Mouse (Mus musculus) macrophage (primary cell): ENCODE data around the gene Gpld1. TPM values are rescaled to one million over a fixed set of nuclear protein-coding genes. Genes with fewer than 3 reads are reported as not detected.

Experiments
- H3K27ac ChIP-seq: fragments of 350-480 bp; formaldehyde crosslinking; 2 replicates; pipeline ENCODE4 v1.9.0; 2021
- H3K36me3 ChIP-seq: fragments of 350-480 bp; formaldehyde crosslinking; 2 replicates; pipeline ENCODE4 v1.9.0; 2021; ENCODE audit errors: inconsistent target
- H3K4me3 ChIP-seq: fragments of 350-480 bp; formaldehyde crosslinking; 2 replicates; pipeline ENCODE4 v1.9.0; 2021; ENCODE audit errors: inconsistent target
- H3K79me2 ChIP-seq: fragments of 350-480 bp; formaldehyde crosslinking; 2 replicates; pipeline ENCODE4 v1.9.0; 2021; ENCODE audit errors: inconsistent target
- WGBS: methylation state at CpG from one replicate; pipeline ENCODE4 v1.1.7; 2026; ENCODE audit warnings: inconsistent platforms; ENCODE audit not compliant: missing documents; 5-methylcytosine and 5-hydroxymethylcytosine counted together
- polyA plus RNA-seq: library from polyadenylated mRNA; stranded (reverse); fragments of 250-400 nt; gene quantifications from 3 replicates; pipeline ENCODE4 v1.2.4, GENCODE M21; 2018; ENCODE audit warnings: inconsistent platforms

The Gpld1 gene
- polyA plus RNA-seq, 1 experiment from 2014 or later: 0.20 TPM

GRCm38 (mm10) chr13:24936772-24937107 is 6.2 kb upstream of the Gpld1 start:
- Histone ChIP-seq H3K27ac (no peak overlapping the region), H3K79me2 (no peaks in the 10 kb centered on the region), H3K4me3 (peak overlapping the region; percentile 22; the same call in 1 of the 2 replicates), H3K36me3 (no peaks in the 10 kb centered on the region)
- 61% methylated on average over 5 of the region's 5 CpGs for WGBS

GRCm38 (mm10) chr13:24937108-24937838 is 5.7 kb upstream of the Gpld1 start, which contains the start of gene Aldh5a1:
Aldh5a1 (minus strand) TSS chr13:24937661.
- Histone ChIP-seq H3K4me3 (peak within 1 kb of the TSS; percentile 22; the same call in 1 of the 2 replicates), H3K27ac (no peak within 1 kb of the TSS), H3K79me2 (no peaks in the 10 kb centered on the region), H3K36me3 (no peaks in the 10 kb centered on the region)
- WGBS: 1% methylated on average over 61 of the region's 75 CpGs

GRCm38 (mm10) chr13:24937839-24938166 is 5.1 kb upstream of the Gpld1 start:
- Histone ChIP-seq H3K4me3 (peak overlapping the region; percentile 20; the same call in 1 of the 2 replicates), H3K79me2 (no peaks in the 10 kb centered on the region), H3K36me3 (no peaks in the 10 kb centered on the region), H3K27ac (no peak overlapping the region)
- WGBS: 24% methylated on average over 12 of the region's 12 CpGs

DNA sequence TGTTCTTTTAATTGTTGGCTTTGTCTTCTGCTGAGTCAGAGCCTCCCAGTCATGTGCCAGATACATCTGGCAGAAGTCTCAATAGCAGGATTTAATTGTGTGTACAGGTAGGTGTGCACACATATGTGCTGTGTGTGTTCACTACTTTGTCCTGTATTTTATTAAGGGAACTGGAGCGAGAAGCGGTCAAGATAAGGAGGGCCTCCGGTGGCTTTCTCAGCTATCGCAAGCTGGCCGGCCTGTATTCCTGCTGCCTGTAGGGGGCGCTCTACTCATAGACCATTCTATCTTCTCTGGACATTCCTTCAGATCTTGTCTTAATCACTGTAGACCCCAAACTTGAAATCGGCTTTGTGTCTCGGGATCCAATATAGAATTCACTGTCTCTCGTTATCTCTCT is 4.3 kb upstream of the Gpld1 start:
- Histone ChIP-seq H3K36me3 (no peaks in the 10 kb centered on the region), H3K79me2 (no peaks in the 10 kb centered on the region), H3K27ac (no peak overlapping the region), H3K4me3 (no peak overlapping the region)
- WGBS: 20% methylated on average over 9 of the region's 9 CpGs

DNA sequence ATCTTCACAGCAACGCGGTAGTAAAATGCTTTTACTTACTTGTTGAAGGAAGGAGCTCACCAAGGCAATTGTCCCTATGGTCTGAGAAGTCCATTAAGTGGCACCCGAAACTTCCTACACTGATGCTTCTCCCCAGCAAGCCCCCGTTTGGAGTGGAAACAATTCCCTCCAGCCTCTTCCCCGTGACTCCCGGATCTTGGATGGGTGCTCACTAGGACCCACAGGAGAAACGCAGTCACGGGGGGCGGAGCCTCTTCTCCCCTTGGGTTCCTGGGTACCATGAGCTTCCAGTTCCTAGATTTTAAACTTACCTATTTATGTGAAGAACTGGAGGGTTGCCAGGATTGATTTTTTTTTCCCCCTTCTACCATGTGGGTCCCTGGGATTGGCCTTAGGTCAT is 3.5 kb upstream of the Gpld1 start:
- Histone ChIP-seq H3K36me3 (no peaks in the 10 kb centered on the region), H3K27ac (no peak overlapping the region), H3K4me3 (no peak overlapping the region), H3K79me2 (no peaks in the 10 kb centered on the region)
- 93% methylated on average over 9 of the region's 9 CpGs for WGBS

- WGBS: 79% methylated on average over 8 of the region's 8 CpGs
- H3K27ac ChIP-seq: no peak overlapping the region
Measured at GRCm38 (mm10) chr13:24943303-24943702, 351 bp downstream of the Gpld1 start.

GRCm38 (mm10) chr13:24945567-24945966 is 2.6 kb downstream of the Gpld1 start:
- H3K36me3 ChIP-seq: no peaks in the 10 kb centered on the region
- H3K27ac ChIP-seq: no peak overlapping the region
- H3K79me2 ChIP-seq: no peaks in the 10 kb centered on the region
- H3K4me3 ChIP-seq: no peak overlapping the region
- 86% methylated on average over 4 of the region's 4 CpGs for WGBS

More at GRCm38 (mm10) chr13:24943303-24943702, 351 bp downstream of the Gpld1 start:
- Histone ChIP-seq H3K4me3 (no peak overlapping the region), H3K79me2 (no peaks in the 10 kb centered on the region), H3K36me3 (no peaks in the 10 kb centered on the region)

DNA sequence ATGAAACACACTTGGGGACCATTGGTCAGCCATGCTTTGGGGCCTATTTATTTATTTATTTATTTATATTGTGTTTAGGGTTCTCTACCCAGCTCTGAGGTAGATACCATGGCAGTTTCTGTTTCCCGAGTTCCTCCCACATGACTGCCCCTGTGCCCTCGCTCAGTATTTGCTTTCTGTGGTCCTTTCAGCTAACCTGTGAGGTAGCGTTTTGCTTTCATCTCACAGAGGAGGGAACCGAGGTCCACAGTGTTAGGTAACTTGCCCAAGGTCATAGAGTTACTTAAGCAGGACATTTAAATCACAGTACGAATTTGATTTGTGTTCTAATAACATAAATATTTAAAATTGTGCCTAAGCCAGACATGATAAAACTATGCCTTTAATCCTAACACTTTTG is 4.2 kb downstream of the Gpld1 start:
- WGBS: 93% methylated on average over 5 of the region's 5 CpGs
- Histone ChIP-seq H3K27ac (no peak overlapping the region), H3K36me3 (no peaks in the 10 kb centered on the region), H3K79me2 (no peaks in the 10 kb centered on the region), H3K4me3 (no peak overlapping the region)

DNA sequence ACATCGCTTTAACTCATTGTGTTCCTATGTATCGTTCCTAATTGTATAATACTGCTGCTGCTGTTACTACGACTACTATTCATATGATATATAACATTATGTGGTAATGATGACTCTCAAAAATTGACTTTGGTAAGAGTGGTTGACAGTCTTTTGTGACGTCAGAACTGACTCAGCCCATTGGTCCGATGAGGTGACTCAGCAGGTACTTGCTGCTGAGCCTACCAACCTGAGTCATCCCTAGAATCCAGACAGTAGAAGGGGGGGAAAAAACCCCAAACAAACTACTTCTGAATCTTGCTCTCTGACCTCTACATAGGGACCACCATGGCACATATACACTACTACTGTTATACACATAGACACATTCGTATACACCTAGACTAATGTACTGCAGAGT is 5.9 kb downstream of the Gpld1 start:
- 86% methylated on average over 6 of the region's 6 CpGs for WGBS

DNA sequence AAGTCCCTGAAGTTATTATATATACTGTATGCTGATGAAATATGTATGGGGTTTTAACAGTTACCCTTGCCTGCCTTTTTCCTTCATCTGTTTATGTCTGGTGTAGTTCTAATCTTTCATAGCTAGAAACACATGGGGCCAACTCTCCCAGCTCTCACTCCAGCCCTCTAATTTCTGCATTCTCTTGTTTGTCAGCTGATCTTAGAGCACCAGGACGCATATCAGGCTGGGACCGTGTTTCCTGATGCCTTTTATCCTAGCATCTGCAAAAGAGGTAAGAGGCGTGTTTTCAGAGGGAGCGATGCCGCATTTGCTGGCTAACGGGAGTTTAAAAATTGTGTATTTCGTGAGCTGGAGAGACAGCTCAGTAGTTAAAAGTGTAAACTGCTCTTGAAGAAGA is 9.7 kb downstream of the Gpld1 start:
- H3K27ac ChIP-seq: no peak overlapping the region
- 95% methylated on average over 7 of the region's 7 CpGs for WGBS
- H3K36me3 ChIP-seq: no peaks in the 10 kb centered on the region
- H3K79me2 ChIP-seq: no peaks in the 10 kb centered on the region
- H3K4me3 ChIP-seq: no peak overlapping the region

More for the DNA sequence above, 5.9 kb downstream of the Gpld1 start:
- no peak overlapping the region for H3K4me3 ChIP-seq
- no peak overlapping the region for H3K27ac ChIP-seq
- no peaks in the 10 kb centered on the region for H3K79me2 ChIP-seq
- no peaks in the 10 kb centered on the region for H3K36me3 ChIP-seq

DNA sequence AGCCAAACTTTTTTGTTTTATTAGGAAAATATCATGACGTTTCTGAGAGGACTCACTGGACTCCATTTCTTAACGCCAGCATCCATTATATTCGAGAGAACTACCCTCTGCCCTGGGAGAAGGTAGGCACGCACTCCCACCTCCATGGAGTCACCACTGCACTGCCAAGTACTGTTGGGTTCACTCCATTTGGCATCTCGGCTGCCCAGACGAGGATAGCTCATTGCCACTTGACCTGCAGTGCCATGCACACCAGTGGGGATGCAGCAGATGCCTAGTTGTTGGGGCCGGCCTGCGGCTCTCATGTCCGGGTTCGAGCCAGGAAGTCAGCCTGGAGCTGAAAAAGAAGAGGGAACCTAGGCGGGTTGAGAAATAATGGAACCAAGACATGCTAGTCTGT is 12.1 kb downstream of the Gpld1 start:
- H3K36me3 ChIP-seq: no peaks in the 10 kb centered on the region
- H3K4me3 ChIP-seq: no peak overlapping the region
- H3K79me2 ChIP-seq: no peaks in the 10 kb centered on the region
- WGBS: 70% methylated on average over 11 of the region's 11 CpGs
- no peak overlapping the region for H3K27ac ChIP-seq

DNA sequence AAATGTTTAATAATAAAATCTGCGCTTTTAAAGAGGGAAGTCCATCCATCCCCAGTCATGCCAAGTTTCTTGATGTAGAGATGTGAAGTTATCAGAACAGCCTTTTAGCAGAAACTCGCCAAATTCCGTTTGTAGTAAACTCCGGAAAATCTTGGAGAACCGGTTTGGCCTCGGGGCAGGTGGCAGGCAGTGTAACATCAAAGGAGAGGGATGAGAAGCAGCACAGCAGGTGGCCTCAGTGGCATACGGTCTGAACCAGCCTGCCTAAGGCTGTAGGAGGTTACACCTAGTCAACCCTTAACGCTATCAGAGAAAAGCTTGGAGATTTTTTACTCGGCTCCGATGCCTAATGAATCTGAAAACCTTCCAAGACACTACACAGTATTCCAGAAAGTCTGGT is 12.5 kb downstream of the Gpld1 start:
- Histone ChIP-seq H3K4me3 (no peak overlapping the region), H3K27ac (no peak overlapping the region), H3K79me2 (no peaks in the 10 kb centered on the region), H3K36me3 (no peaks in the 10 kb centered on the region)
- WGBS: 54% methylated on average over 10 of the region's 10 CpGs

- 96% methylated on average over 11 of the region's 11 CpGs for WGBS
- Histone ChIP-seq H3K27ac (no peak overlapping the region), H3K79me2 (no peaks in the 10 kb centered on the region), H3K4me3 (no peak overlapping the region), H3K36me3 (no peaks in the 10 kb centered on the region)
Measured at GRCm38 (mm10) chr13:24958671-24959070, 15.7 kb downstream of the Gpld1 start.

DNA sequence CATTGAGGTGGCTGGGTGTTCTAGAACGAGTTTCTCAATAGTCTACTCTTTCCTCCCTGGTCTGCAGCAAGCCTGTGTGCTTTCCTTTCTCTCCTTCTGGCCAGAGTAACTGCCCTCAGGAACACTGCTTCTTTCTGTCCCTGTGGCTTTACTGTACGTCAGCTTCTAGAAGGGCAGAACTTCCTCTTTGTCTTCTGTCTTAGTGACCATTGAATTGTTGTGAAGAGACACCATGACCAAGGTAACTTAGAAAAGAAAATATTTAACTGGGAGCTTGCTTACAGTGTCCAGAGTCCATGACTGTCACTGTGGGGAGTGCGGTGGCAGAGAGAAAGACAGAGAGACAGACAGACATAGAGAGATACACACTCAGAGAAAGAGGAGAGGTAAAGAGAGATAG is 17.1 kb downstream of the Gpld1 start:
- Histone ChIP-seq H3K79me2 (no peaks in the 10 kb centered on the region), H3K4me3 (no peak overlapping the region), H3K36me3 (no peaks in the 10 kb centered on the region), H3K27ac (no peak overlapping the region)
- 35% methylated on average over 3 of the region's 3 CpGs for WGBS

DNA sequence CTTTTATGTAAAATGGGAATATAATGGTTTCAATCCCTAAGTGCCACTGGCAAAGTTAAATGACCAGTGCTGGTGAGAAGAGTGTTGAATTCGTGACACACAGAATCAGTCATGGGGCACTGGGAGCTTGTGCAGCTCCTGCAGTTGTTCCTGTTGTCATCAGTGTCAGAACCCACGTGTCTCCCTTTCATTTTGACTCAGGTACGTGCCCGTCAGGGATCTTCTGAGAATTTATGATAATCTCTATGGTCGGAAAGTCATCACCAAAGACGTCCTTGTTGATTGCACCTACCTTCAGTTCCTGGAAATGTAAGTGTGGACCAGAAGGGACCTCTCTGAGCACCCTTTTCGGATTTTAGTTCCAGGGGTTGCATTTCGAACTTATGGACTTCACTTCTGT is 19.2 kb downstream of the Gpld1 start:
- no peak overlapping the region for H3K27ac ChIP-seq
- 78% methylated on average over 7 of the region's 8 CpGs for WGBS
- H3K4me3 ChIP-seq: no peak overlapping the region
- no peaks in the 10 kb centered on the region for H3K36me3 ChIP-seq
- H3K79me2 ChIP-seq: no peaks in the 10 kb centered on the region
